Mouse (Mus musculus) thymus, adult 2 months (tissue): ENCODE measurements around the gene Slc12a8.

Experiments used
- CTCF ChIP-seq: fragments of 200-500 bp; IDR thresholded peaks from 2 replicates; pipeline ENCODE4 v1.5.1; 2012; ENCODE audit warnings: mild to moderate bottlenecking, control low read depth, low read length, moderate library complexity, borderline replicate concordance; ENCODE audit not compliant: control insufficient read depth, poor library complexity, insufficient read depth; ENCODE audit errors: extremely low read depth
- POLR2A ChIP-seq: fragments of 200-500 bp; IDR thresholded peaks from 2 replicates; pipeline ENCODE4 v1.6.1; 2012; ENCODE audit warnings: mild to moderate bottlenecking, low read length, control low read depth, moderate library complexity; ENCODE audit not compliant: control insufficient read depth, poor library complexity, insufficient read depth; ENCODE audit errors: extremely low read depth

GRCm38 (mm10) chr16:33682651-33683050 is 165.5 kb downstream of the Slc12a8 start:
- TF ChIP-seq CTCF (no peak), POLR2A (no peak)
